Mouse (Mus musculus) heart, adult 11 months (tissue): ENCODE measurements at regions not wholly inside any gene's neighbourhood (a gene's known extent, or its start where the extent isn't known, plus 50 kb on each side); places are given as distances from the start of the nearest gene placed in this dataset.

Experiments
- DNase-seq: peaks from one replicate; pipeline ENCODE4 v3.0.0; 2022

DNA sequence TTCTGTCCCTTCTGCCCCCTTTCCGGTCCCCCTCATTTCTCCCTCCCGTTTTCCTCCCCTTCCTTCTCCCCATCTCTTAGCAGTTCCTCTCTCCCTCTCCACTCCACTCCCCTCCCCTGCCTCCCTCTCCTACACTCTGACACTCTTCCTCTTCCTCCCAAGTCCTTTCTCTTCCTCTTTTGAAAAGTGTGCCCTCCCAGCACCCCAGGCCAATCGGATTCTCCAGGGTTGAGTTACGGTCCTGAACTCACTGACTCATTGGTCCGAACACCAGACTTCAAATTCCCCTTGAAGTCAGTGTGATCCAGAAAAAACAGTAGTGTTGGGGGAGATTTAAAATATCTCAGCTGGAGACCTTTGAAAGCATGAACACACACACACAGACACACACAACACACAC is 109.1 kb downstream of the 2410131K14Rik start:
- peak; percentile 95 for DNase-seq

DNA sequence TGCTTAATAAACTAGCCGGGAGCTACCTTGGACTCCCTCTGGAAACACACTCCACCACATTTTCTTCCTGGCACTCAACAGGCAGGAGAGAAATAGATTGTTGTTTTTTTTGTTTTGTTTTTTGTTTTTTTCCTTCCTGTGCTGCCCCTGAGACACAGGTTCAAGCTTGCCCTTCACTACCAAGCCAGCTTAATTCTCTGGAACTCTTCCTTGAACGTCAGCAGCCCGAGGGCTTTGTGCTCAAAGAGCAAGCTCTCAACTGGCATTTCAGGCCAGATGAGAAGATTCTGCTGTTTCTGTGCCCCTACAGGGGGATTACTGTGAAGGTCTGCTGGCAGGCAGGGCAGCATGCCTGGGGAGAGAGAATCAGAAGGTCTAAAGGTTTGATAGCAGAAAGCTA is 109.8 kb downstream of the 2410131K14Rik start:
- no peak for DNase-seq

DNA sequence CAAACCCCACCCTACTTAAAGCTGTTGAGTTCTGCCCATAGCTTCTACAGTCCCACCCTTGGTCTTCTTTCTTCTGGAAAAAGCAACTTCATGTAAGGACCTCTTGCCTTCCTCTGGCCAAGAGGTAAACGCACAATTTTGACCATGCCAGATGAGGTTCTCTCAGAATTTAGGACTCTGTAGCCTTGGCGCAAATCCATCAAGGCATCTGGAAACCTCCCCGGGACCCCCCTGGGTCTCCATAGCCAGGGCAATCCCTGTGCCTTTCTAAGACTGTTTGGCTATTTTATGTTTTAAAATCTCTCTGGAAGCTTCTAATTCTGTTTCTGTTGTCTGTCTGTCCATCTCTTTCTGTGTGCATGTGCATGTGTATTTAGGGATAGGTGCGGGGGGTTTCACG is 110.3 kb downstream of the 2410131K14Rik start:
- DNase-seq = peak; percentile 76

DNA sequence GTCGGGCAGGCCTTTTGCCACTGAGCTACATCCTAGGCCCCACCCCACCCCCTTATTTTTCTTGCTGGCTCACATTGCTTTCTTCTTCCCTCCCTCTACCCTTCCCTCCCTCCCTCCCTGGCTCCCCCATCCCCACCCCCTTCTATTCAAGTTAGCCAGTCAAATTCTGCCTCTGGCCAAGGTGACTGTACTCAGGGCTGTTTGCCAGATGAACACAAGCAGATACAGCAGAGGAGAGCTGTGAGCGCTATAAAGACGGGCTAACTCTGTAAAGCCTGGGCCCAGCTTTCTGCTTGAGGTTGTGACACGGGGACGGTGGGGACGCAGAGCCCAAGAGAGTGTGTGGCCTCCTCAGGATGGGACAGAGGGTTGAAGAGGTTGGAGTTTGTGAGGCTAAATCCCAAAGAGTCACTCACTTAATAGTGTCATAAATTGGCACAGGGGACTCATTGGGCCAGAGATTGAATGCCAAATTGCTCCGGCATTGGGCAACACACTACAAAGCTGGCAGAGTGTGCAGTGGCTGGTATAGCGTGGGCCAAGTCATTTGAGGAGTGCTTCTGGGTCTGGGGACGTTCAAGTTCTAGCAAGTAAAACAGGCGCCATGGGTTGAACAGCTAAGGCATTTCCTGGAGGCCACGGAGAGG is 110.8 kb downstream of the 2410131K14Rik start:
- peak; percentile 96 for DNase-seq

DNA sequence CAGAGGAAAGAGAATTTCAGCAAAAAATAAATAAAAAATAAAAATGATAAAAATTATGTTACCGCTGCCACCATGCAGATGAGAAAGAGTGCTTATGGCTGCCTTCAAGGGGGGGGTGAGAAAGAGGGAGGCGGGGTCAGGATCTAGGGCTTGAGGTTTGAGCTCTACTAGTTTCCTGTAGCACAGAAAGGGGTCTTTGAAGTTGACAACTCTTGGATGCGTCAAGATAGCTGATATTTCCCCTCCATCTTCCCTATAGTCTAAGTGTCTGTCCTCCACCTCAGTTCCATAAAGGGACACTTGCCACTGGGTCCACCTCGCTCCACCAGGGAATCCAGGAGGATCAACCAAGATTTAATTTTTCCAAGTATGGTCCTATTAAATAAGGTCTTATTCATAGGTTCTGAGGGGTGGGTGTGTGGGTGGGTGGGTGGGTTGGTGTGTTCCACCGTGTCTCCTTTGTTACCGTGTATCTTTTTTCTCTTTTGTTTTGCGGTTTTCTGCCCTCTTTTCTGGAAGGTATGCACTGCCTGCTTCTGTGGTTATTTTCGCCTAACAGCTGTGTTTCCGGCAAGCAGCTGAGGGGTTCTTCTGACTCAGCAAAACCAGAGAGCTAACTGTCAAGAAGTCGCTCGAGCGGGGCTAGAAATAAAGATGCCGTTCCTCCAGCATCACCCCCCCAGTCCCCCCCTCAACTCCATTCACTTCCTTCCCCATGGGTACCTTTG is 114.8 kb downstream of the 2410131K14Rik start:
- peak; percentile 83 for DNase-seq

DNA sequence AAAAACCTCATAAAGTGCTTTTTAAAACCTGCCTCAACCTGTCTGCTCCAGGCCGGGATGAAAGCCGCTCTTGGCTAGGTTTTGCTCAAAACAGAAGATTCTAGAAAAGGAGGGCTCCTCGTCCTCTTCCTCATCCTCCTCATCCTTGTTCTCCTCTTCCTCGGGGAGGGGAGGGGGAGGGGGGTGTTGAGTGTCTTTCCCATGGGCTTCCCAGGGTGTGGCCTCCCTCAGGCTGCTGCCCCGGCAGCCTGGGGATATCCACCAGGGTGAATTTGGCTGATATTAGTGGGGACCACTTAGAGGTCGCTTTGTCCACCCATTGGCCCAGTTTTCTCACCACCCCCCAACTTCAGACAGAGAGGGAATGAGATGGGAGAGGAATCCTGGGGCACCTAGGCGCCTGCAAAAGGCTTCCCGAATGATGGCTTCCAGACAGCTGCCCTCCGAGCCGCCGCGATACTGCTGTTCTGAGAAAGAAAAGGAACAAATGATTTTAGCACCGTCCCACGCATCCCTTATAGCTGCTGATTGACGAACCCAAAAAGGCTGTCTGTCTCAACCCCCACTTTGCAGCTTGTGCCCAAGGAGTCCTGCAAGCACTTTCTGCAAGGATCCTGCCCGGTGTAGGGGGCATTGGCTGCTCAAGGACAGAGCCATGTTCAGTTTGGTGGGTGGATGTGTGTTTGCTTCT is 115.5 kb downstream of the 2410131K14Rik start:
- peak; percentile 88 for DNase-seq

DNA sequence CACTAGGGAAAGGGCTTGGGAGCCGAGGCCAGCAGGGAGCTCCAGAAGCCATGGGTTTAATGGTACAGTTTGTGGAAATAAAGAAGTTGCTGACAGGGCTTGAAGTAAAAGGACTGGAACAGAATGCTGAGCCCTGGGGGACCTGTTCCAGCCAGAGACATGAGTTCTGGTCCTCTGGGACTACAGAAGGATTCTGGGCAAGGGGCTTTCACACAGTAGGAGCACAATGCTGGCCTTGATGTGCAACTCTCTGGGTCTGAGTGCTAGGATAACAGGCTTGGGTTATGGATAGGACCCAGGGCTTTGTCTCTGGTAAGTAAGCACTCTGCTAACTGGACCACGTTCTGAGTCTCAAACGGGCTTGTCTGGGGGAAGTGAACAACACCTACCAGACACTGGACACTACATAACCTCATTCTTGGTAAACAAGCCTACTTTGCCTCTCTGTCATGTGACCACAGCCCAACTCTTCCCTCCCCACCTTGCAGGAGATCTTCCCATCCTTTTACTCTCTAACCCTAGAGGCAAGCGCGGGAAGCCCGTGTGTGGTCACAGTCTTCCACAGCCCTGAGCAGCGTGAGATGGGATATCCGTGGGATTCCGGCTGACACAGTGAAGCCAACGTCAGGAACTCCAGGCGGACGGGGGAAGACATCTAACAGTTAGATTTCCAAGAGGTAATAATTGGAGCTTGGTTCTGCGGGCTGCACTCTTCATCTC is 116.3 kb downstream of the 2410131K14Rik start:
- DNase-seq = no peak

DNA sequence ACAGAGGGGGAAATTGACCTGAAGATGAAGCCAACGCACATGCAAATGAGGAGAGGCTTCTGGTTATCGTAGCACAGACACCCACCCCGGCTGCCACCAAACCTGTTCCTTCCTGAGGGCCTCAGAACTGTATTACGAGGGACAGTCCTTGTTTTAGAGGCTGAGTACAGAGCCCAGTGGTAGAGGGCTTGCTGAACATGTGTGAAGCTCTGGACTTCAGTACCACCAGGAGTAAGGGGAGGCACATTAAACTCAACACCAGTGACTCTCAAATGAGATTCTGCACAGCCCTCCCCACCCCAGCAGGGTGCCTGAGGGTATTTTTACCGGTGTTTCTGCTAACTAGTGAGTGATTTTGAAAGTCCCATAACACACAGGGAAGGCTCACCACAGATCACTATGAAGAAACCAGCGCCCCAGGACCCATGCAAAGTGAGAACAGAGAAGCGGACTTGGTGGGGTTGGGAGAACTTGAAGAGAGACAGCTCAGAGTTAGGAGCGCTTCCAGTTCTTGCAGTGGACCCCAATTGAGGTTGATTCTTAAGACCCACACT is 116.9 kb downstream of the 2410131K14Rik start:
- DNase-seq = no peak

DNA sequence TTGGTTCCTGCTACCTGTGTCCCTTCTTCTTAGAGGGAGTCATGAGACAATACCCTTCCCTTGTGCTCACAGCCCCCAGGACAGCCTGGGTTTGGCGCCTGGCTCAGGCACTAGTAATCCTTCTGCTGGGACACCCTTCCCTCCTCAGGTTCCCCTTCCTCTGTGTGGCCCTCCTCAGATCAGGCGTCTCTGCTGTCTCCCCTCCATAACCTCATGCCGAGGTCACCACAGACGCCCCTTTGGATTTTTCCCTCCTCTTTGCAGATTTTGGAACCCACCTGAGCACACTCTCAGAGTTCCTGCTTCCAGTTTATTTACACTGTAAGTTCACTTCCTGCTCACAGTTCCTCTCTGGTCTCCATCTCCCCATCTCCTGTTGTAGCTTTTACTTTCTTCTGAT is 117.7 kb downstream of the 2410131K14Rik start:
- DNase-seq = peak; percentile 77

DNA sequence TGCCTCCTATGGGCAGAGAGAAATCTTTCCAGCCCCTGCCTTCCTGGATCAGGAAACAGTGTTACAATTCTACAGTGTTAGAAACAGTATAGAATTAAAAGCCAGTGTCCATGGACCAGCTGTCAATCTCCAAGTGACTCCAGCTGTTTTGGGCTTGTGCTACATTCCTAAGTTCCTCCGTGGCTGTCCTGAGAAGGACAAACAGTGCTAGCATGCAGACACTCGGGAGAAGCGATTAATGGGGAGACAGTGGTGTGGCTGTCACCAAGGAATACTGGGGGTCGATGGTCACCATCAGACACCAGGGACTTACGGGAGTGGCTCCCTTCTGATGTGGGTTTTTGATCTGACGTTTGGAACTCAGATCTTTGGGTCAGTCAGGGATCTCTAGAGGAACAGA is 118.1 kb downstream of the 2410131K14Rik start:
- peak; percentile 85 for DNase-seq

DNA sequence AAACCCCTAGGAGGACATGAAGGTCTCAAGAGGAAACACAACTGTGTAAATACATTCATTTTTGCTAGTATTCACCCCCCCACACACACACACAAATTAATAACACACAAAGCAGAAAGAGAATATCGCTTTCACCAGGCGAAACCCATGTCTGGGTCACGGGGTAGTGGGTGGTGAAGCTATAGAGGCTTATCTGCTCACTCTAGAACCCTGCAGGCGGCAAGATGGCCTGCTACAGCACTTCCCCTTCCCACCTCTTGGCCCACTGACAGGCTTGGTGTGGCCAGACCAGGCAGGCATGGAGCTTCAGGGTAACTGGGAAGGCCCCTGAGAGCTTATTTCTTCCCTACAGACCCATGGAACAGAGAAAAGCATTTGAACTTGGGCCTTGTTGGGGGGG is 119.6 kb downstream of the 2410131K14Rik start:
- no peak for DNase-seq

DNA sequence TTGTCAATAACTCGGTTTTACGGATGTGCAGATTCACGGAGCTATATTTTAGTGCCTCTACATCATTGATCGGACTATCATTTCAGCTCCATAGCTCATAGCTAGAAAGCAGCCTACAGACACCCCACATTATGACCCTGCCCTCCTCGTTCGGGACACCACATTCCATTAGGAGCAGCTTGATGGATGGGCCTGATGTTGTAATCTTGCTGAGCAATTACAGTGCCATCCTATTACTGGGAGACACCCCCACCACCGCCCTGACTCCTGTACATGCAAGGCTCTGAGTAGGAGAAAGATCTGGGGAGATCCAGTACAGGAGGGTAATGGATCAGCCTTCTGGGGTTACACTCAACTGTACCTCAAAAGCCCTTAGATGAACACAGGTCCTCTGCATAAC is 120.2 kb downstream of the 2410131K14Rik start:
- no peak for DNase-seq

DNA sequence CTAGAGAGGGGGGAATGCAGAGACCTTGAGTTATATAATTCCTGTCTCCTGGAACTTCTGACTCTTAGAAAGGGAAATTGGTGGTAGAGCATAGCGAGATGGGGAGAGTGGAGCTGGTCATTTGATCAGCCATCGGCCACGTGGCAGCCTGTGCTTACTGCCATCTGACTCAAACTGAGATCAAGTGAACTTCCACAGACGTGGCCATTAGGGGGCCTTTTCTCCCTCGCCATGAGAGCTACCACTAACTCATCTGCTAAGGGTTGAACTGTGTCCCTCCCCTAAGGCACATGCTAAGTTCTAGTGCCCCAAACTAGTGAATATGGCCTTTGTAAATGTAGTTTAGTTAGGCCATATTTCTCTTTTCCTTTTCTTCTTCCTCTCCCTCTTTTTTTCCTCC is 120.6 kb downstream of the 2410131K14Rik start:
- no peak for DNase-seq

DNA sequence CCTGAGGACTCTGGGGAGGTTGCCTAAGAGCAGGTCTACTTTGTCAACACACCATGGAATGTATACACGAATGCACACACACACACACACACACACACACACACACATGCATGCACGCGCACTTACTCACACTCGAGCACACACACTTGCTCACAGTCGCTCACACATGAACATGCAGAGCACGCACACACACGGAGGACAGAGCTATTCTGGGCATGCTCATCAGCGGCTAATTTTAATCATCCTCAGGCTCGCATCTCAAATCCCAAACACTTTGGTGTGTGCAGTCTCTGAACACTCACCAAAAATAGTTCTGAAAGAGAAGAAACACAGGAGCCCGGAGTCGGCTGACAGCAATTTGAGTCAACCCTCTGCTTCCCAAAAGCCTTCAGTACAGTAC is 122.0 kb downstream of the 2410131K14Rik start:
- DNase-seq = peak; percentile 89

DNA sequence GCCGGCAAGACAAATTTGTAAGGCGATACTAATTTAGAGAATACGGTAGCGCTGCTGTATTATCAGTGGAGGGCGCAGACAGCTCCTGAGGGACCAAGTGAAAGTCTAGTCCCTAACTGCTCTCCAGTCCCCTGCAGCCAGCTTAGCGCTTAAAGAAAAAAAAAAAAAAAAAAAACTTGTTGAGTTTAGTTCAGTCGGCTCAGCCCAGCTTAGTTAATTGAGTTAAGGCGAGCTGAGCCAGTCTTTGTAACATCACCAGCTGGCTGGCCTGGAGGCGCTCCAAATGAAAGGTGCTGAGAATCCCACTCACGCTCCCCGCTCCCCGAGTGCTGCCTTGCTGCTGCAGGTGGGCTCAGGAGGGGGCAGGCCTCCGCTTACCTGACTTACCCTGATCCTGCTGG is 128.6 kb downstream of the 2410131K14Rik start:
- peak; percentile 93 for DNase-seq

DNA sequence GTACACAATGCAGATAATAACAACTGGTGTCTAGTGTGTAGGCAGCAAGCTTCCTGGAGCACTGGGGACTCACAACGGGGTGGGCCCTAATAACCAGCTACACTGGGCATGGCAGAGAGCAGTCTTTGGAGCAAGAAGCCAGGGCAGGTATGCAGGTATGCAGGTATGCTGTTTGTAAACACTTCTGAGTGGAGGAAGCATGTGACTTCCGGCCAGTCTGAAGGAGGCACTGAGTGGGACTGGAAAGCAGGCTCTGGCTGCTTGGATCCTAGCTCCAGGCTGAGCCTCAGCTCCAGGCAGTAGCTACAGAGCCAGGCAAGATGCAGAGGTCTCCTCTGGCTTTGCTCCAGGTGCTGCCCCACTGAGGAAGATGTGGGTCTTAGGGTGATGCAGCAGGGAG is 129.9 kb downstream of the 2410131K14Rik start:
- DNase-seq = peak; percentile 87

DNA sequence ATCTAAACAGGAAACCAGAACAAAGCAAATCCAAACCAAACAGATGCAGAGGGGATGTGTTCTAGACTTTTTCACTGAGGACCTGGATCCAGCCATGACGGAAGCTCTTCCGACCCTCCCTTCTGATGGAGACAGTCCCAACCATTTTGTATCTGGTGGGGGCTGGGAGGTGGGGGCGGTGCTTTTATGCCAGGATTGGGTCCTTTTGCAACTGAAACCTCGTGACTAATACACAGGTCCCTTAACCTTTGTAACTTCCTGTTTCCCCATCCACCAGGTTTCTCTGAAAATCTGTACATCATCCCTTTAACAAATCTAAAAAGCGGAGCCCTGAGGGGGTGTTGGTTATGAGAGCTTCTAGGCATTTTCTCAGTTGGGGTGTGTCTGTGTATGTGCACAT is 130.9 kb downstream of the 2410131K14Rik start:
- peak; percentile 81 for DNase-seq

DNA sequence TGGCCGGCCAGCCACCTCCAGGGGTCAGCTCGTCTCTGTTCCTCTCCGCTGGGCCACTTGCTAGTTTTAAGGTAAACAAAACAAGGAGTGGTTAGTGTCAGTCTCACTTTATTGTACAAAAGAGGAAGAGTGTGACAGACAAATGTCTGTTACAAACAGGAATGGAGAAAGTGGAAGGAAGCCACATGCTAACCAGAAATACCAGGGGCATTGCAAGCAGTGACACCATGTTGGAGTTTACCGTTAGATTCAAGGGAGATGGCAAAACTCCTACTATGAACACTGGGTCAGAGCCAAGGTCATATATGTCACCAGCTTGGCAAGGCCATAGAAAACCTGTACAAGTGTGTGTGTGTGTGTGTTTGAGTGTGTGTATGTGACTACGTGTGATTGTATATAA is 131.5 kb downstream of the 2410131K14Rik start:
- peak; percentile 76 for DNase-seq

DNA sequence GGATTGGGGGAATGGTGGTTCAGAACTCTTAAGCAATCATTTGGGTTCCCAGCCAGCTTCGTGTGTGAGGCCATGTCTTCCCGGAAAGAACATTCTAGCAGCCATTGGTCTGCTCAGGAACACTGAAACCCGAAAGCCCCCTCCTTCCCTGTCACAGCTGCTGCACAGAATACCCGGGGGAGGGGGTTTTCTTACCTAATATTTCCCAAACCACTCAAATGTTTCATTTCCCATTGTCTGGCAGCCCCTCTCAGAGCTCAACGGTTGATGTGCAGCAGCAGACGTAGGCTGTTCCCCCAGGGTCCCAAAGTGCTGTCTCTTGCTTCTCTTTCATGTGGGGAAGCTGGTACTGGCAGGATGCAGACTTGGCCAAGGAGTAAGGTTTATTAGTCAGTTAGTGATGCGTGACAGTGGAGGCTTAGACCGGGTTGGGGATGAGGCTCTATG is 132.4 kb downstream of the 2410131K14Rik start:
- peak; percentile 90 for DNase-seq

DNA sequence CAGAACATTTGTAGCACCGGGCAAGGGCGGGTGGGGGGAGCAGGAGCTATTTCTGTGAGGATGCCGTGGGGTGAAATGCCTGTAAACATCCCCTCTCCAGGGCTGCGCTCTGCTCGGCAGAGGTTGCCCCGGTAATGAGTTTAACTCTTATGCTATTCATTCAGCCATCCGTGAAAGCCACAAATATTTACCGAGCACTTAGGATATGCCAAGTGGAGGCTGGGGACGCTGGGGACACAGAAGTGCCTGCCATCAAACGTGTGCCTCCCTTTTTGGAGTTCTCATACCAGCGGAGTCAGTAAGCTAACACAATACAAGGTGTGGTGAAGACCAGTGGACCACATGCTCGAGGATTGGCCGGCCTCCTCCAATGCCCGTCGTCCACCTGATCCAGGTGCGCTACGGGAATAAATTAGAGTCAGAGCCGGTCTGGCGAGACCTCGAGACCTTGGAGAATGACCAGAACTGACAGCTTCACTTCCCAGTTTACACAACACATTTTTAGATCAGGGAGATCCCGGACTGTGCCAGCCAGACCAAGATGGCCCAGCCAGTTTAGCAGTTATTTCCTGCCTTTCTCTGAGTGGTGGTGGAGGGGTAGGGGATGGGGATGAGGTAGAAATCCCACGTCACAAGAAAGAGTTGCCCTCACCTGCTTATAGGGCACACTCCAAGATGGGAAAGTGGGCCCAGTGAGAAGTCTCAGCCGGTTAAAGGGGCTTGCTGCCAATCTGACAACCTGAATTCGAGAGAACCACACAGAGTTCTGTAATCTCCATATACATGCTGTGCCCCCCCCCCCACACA is 134.4 kb downstream of the 2410131K14Rik start:
- DNase-seq = peak; percentile 92

DNA sequence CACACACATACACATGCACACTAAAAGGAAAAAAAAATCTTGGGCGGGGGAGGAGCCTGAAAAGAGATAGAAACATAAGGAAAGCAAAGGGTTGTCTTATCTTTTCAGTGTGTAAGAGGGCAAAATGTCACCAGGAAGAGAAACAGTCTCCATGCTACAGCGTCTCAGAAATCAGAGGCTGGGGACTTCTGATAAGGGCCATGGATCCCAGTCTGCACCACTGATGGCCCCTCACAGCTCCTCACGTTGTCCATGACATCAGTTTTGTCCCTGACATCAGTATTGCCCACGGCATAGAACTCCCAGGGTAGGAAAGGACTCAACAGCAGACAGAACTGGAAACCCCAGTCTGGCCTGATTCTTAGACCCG is 135.0 kb downstream of the 2410131K14Rik start:
- DNase-seq = peak; percentile 89
